Mouse (Mus musculus) naive thymus-derived CD4-positive, alpha-beta T cell, adult 5 months (primary cell): ENCODE measurements around the gene Cct6b. TPM values are rescaled to one million over a fixed set of nuclear protein-coding genes. Genes with fewer than 3 reads are reported as not detected.

Source experiments
- polyA plus RNA-seq: library from polyadenylated mRNA; unstranded; fragments of 100-300 nt; shearing (Covaris generic); gene quantifications from one replicate; pipeline ENCODE4 v1.2.1, GENCODE M21; 2017

Cct6b gene
- polyA plus RNA-seq: 0.45 TPM

GRCm38 (mm10) chr11:82763742-82764437 lies at the start of gene Cct6b, which contains the start of gene Zfp830:
Gene Cct6b, minus strand, starts transcription at chr11:82764321.
Gene Zfp830, plus strand, starts transcription at chr11:82764345.

GRCm38 (mm10) chr11:82780983-82781903 lies 17.1 kb upstream of the Cct6b start, which contains the start of gene Lig3:
Gene Lig3, plus strand, starts transcription at chr11:82781108.

Other genes with a start within 250 kb of the Cct6b start
- gene Zfp830, start within 50 bp of the Cct6b start, polyA plus RNA-seq: 46.1 TPM
- gene Lig3, start 16.8 kb upstream of the Cct6b start, polyA plus RNA-seq: 31.2 TPM
- gene Rffl, start 106.9 kb upstream of the Cct6b start, polyA plus RNA-seq: 22.4 TPM
- 14.7 TPM for gene Rad51d, start 126.3 kb upstream of the Cct6b start, polyA plus RNA-seq
- gene Fndc8, start 127.8 kb upstream of the Cct6b start, polyA plus RNA-seq: not detected
- gene Nle1, start 144.1 kb upstream of the Cct6b start, polyA plus RNA-seq: 41.7 TPM
- not detected for gene Unc45b, start 146.2 kb upstream of the Cct6b start, polyA plus RNA-seq
- gene Slfn5, start 187.0 kb upstream of the Cct6b start, polyA plus RNA-seq: 12.0 TPM
- 2.6 TPM for gene Slfn9, start 227.5 kb upstream of the Cct6b start, polyA plus RNA-seq